Mouse (Mus musculus) left cerebral cortex, adult 8-10 months (tissue): ENCODE measurements around the gene Lrrn4. TPM values are rescaled to one million over a fixed set of nuclear protein-coding genes. Genes with fewer than 3 reads are reported as not detected.

Source experiments
- DNase-seq, 2 experiments: peaks; one replicate each; pipeline ENCODE4 v3.0.0; 2022; ENCODE audit warnings: low spot score in 2 of 2
- total RNA-seq, 4 experiments: library from RNA; stranded (reverse); gene quantifications; 2 replicates each; pipeline ENCODE4 v1.2.4; 2022

Lrrn4 gene
- total RNA-seq, result under 1 TPM; 0.11 to 0.65 (median 0.34) TPM

- no peak for DNase-seq
Observed at GRCm38 (mm10) chr2:132880844-132881645, at the start of gene Lrrn4. Gene Lrrn4 (minus strand): TSS chr2:132880891.

DNA sequence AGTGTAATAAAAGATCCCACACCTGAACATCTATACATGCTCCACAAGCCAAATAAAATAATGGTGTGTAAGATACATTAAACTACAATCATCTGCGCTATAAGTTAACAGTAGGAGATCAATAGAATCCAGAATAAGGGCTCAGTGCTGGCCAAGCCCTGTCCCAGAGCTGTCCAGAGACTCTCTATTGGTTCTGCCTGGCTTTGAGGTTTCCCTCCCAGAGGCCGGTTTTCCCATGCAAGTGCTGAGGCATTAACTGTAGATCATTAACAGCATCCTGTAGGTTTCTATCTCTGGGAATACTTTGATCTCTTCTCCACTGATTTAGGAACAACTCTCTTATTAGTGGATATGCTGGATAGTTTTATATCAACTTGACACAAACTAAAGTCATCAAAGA, 48.3 kb upstream of the Lrrn4 start:
- DNase-seq, result no peak

DNA sequence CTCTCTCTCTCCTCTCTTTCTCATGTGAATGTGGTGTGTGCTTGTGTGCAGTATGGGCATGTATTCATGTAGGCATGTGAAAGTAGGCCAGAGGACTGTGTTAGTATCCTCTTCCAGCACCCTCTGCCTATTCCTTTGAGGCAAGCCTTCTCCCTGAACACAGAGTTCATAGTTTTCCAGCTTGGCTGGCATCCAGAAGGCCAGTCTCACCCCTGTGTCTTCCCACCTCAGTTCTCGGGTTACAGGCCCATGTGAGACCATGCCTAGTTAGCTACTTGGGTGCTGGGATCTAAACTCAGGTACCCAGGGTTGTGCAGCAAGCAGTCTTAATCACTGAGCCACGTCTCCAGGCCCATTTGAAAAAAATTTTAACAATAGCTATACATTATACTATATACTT, 47.2 kb upstream of the Lrrn4 start:
- no peak for DNase-seq

DNA sequence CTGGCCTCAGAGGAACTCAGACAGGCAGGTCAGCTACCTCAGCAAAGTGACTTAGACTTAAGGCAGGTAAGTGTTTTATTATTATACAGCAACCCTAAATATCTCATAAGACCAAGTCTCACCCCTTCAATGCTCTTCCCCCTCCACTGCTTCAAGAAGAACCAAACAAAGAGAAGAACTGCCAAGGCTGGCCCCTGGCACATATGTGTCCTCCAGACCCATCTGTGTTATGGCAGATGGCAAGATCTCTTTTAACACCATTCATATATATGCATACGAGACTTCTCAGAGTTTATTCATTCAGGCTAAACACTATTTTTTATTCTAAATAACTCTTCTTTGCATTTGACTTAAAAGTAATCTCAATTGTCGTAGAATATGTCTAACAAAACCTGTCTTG, 46.6 kb upstream of the Lrrn4 start:
- no peak for DNase-seq

DNA sequence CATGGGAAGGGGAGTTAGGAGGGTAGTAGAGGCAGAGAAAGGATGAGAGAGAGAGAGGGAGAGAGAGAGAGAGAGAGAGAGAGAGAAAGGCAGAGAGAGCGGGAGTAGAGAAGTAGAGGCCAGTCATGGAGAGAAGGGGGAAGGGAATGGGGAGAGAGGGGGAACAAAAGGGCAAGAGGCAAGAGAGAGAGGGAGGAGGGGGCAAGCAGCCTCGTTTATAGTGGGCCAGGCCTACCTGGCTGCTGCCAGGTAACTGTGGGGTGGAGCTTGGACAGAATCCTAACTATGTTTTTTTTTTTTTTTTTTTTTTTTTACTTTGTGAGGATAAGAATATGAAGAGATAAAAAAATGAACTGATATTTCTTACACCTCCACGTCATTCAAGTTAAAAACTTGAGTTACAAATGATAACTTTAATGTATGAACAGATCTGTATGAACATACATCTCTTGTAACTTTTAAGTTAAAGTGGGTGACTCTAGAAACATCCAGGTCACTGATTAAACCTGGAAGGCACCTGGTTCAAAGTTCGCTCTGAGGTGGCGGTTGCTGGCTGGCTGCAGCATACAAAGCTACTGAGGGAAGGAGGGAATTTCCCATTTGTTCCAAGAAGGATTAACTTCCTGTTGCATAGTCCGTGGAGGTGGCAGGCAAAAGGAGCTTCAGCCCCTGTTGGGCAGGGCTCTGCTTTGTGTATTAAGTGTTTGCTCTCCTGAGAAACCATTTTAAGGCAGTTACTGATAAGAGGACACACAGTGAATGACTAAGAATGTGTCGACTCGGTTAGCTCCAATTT, 42.8 kb upstream of the Lrrn4 start:
- DNase-seq, result no peak

DNA sequence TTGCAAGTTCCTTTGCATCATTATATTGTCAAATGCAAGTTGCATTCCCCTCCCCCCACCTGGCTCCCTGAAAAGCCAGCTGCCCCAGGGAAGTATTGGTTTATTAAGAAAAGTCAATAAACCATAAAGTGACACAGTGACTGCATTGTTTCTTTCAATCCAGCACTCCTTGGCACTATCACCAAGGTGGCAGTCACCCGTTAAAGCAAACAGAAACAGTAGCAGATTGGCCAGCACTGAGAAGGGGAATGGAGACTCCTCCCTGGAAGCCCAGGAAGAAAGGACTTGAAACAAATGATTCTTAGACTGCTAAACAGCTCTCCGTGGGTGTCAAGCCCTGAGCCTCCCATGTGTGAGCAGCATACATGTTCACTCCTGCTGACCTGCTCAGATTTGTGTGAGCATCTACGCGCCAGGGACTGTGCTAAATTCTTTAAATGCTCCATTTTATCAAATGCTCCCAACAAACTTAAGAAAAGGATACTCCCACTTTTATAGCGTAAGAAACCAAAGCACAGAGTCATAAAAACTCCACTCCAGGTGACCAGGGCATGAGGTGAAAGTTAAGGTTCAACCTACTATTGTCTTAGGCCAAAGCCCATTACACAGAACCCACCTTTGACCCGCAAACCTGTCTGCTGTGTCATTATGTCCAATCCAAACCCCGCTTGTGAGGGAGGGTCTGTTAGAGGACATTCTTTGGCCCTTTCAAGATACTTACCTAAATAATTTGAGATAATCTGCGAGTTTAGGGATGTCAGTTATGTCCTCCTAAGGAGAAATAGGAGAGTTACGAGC, 41.6 kb upstream of the Lrrn4 start:
- no peak for DNase-seq

- DNase-seq, result peak in 1 of 2 experiments; percentile 48
Observed at GRCm38 (mm10) chr2:132914785-132915184, 34.1 kb upstream of the Lrrn4 start.

DNA sequence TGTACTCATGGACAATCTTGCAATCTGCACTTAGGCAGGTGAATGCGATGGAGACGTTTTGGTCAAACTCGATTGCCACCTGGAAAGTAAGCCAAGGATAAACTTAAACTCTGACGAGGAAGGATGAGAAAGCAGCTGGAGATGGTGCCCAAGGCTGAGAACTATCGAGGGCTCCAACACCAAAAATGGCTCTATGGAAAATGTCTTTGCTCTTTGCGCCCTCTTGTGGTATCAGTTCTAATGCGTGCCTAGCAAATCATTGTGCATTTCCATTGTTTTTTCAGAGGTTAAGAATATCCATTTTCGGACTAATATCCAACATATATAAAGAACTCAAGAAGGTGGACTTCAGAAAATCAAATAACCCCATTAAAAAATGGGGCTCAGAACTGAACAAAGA, 26.1 kb upstream of the Lrrn4 start:
- DNase-seq, result no peak

- DNase-seq, result no peak
Observed at GRCm38 (mm10) chr2:132904961-132905360, 24.3 kb upstream of the Lrrn4 start.

- peak in 1 of 2 experiments; percentile 40 for DNase-seq
Observed at GRCm38 (mm10) chr2:132903498-132903897, 22.8 kb upstream of the Lrrn4 start.

DNA sequence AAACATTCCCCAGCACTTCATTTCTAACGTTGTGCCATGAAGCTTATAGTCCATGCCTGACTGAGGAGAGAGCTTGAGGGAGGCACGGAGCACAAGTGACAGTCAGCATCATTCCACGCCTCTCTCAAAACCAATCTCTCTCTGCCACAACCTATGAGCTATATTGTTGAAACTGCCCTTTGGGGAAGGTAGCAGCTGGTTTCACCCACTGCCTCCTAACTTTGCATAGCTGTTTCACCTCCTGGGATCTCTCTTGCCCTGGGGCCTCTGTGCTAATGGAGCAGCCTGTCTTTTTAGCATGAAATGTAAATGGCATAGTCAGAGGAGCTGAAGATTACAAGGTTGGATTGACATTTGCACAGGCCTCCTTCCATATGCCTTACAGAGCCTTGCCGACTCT, 21.4 kb upstream of the Lrrn4 start:
- DNase-seq, result no peak

GRCm38 (mm10) chr2:132901636-132902035, 20.9 kb upstream of the Lrrn4 start:
- DNase-seq, result no peak

DNA sequence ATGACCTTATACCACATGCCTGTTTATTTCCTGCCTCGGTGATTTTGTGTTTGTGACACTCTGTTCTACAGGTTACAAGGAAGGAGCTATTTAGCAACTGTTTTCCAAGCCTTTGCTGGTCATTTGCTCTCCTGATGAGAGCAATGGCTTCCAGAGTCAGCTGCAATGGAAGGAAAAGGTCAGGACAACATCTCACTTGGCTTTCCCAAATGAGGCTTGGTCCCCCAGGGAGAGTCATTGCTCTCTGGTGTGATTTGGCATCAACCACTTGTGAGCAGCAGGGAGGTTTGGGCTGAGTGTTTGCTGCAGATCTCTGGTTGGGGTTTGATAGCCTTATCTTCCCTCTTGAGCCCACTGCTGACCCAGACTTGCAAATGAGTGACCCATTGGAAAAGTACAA, 19.9 kb upstream of the Lrrn4 start:
- no peak for DNase-seq

GRCm38 (mm10) chr2:132898211-132898610, 17.5 kb upstream of the Lrrn4 start:
- no peak for DNase-seq

GRCm38 (mm10) chr2:132893826-132894225, 13.1 kb upstream of the Lrrn4 start:
- DNase-seq, result no peak

DNA sequence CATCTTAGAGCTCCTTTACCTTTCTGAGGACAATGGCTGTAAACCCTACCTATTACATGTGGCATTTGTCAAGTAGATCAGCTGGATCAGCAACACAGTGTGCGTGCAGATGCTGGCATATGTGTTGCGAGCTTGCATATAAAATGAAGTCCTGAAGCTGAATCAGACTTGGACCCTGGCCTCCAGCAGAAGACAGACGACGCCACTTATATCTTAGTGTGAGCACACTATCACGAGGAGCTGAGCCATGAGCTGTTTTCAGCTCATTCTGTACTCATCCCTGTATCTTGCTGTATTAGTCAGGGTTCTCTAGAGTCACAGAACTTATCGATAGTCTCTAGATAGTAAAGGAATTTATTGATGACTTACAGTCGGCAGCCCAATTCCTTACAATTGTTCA, 4.6 kb upstream of the Lrrn4 start:
- no peak for DNase-seq

DNA sequence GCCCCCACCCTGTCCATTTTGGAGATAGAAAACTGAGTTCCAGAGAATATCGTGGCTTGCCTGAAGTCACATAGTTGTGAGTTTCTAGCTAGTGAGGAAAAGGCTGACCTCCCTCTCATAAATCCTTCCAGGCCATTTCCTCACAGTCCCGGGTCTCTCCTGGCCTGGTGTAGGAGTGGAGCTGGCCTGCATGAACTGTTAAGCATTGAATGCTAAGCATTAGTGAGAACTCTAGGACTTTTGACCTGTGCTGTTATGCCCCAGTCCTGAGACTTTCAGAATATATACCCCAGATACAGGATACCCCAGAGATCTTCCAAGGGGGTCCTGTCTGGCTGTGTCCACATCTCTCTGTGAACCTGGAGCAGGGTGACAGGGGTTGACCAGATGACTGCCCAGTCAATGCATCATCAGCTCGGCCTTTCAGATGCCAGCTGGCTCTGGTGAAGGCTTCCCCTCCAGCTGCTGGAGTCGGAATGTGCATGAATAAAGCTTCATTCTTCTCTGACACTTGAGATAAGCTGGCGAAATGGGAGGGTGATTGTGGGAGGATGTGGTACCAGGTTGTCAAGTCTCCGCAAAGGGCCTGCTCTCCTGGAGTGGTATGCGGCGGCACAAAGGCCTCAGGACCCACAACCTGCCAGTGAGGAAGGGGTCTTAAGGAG, 3.7 kb upstream of the Lrrn4 start:
- DNase-seq, result no peak

- DNase-seq, result no peak
Observed at GRCm38 (mm10) chr2:132879261-132880044, 1.2 kb downstream of the Lrrn4 start.

DNA sequence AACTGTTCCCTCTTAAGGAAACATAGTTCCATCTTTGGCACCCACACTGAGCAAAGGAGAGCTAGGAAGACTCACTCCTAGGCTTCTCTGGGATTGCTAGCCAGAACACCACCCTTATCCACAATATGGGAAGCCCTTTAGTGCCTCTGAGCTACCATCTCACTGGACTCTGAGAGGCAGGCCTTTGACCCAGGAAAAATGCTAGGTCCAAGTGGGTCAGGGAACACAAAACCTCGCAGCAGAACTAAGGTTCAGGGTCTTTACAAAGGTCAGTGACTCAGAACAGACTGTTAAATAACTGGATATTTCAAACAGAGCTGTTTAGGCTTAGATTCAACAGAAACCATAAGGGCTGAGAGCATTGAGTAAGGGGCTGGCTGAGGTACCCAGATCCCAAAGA, 3.7 kb downstream of the Lrrn4 start:
- DNase-seq, result no peak

DNA sequence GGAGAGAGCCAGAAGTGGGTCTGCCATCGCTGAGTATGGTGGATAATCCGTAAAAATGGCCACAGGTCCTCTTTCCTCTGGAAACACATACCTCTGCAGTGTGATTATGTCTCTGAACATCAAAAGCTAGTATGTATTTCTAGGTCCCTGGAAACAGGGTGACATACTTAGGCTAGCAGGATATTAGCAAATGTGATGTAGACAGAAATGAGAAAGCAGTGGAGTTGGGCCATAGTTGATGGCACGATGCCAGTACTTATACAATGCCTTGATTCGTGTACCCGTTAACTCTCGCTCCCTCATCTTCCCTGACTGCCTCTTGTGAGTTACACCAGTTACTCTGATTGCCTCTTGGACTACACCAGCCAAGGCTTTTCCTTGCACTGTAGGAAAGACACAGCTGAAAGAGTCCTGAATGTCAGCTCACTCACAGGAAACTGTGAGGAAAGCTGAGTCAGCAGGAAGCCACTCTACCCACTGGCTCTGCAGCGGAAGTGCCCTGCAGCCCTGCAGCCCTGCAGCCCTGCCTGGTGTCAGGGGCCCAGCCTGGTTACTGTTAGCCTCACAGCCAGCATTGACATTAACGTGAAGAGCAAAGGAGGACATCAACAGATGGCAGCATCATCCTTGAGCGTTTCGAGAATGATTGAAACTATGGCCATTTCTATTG, 6.9 kb downstream of the Lrrn4 start:
- no peak for DNase-seq
